12 mouse cellular contexts compared by ENCODE assay signal in genomic region chr2:26484169-26484568, GRCm38 (mm10). TPM values are rescaled to one million over a fixed set of nuclear protein-coding genes. Genes with fewer than 3 reads are reported as not detected.
DNase-seq lines count a peak whose midpoint lies in the region; ATAC-seq and TF ChIP-seq lines count a peak whose summit lies in the region.
"Had no signal": no experiment of that assay in that cellular context is flagged by ENCODE, and none has a peak within 500 bp of the region (broad histone marks: within the 10 kb centered on the region; RNA-seq: fewer than 3 reads in every experiment).

No protein-coding gene starts in this region.

- no peaks in the 10 kb centered on the region for H3K27me3 ChIP-seq in forebrain, embryonic 15.5 days
- H3K27me3 ChIP-seq in midbrain, embryonic 13.5 days, result no peaks in the 10 kb centered on the region
- H3K27me3 ChIP-seq: limb, embryonic 15.5 days had no signal

- no peaks in the 10 kb centered on the region for H3K9me3 ChIP-seq in forebrain, embryonic 15.5 days
- H3K9me3 ChIP-seq in midbrain, embryonic 13.5 days, result no peaks in the 10 kb centered on the region
- H3K9me3 ChIP-seq: heart, embryonic 10.5 days; limb, embryonic 15.5 days had no signal

- WGBS in forebrain, embryonic 15.5 days, result 82% methylated on average over 10 of the region's 10 CpGs
- 84% methylated on average over 10 of the region's 10 CpGs for WGBS in midbrain, embryonic 13.5 days

- H3K27ac ChIP-seq in left cerebral cortex, adult 2 months, result peak overlapping the region; percentile 32; the same call in 1 of the 2 replicates
- H3K27ac ChIP-seq in brown adipose tissue, adult 24 weeks (replicated peaks; ENCODE audit: low read depth, low read length), result peak overlapping the region; percentile 53; the same call in 1 of the 2 replicates
- H3K27ac ChIP-seq in forebrain, embryonic 15.5 days (replicated peaks), result peak overlapping the region; percentile 93
- peak overlapping the region; percentile 95 for H3K27ac ChIP-seq in midbrain, embryonic 13.5 days
- H3K27ac ChIP-seq: heart, embryonic 10.5 days had no signal

- no peak overlapping the region for H3K9ac ChIP-seq in forebrain, embryonic 15.5 days (replicated peaks)
- H3K9ac ChIP-seq in midbrain, embryonic 13.5 days (replicated peaks), result no peak overlapping the region
- H3K9ac ChIP-seq: limb, embryonic 15.5 days had no signal

- TF ChIP-seq CTCF in left cerebral cortex, adult 2 months (IDR thresholded peaks at IDR 0.05), result no peak

- no peak for DNase-seq in left cerebral cortex, adult 2 months (ENCODE audit: extremely low spot score in 1 of 2, low spot score in 2 of 2)
- no peak for DNase-seq in left cerebral cortex, postnatal 36 days (ENCODE audit: low spot score in 2 of 2)
- no peak for DNase-seq in testis, postnatal 14 days (ENCODE audit: low spot score)
- no peak for DNase-seq in urinary bladder, postnatal 36 days (ENCODE audit: low spot score in 2 of 2)
- DNase-seq: adrenal gland, adult 8-10 months; cerebellum, adult 9-11 months had no signal

- intact Hi-C loops in left cerebral cortex, adult 2 months (cut with DNase I), result no loop called here
- intact Hi-C loops in left cerebral cortex, postnatal 36 days (cut with DNase I), result no loop called here

- H3K4me3 ChIP-seq in left cerebral cortex, adult 2 months, result no peak overlapping the region
- H3K4me3 ChIP-seq in brown adipose tissue, adult 24 weeks (ENCODE audit: insufficient read depth, low read depth, low read length), result no peak overlapping the region
- no peak overlapping the region for H3K4me3 ChIP-seq in forebrain, embryonic 15.5 days
- H3K4me3 ChIP-seq in midbrain, embryonic 13.5 days (replicated peaks), result no peak overlapping the region
- H3K4me3 ChIP-seq: erythroblast, embryonic 14.5 days; heart, embryonic 10.5 days; limb, embryonic 15.5 days had no signal

- peaks cover 11% of the 10 kb centered on the region for H3K36me3 ChIP-seq in forebrain, embryonic 15.5 days
- H3K36me3 ChIP-seq in midbrain, embryonic 13.5 days, result peaks cover 37% of the 10 kb centered on the region

- ATAC-seq in forebrain, embryonic 15.5 days (replicated peaks), result no peak
- no peak for ATAC-seq in midbrain, embryonic 13.5 days

- no peak overlapping the region for H3K4me2 ChIP-seq in forebrain, embryonic 15.5 days (replicated peaks)
- no peak overlapping the region for H3K4me2 ChIP-seq in midbrain, embryonic 13.5 days (replicated peaks)
- H3K4me2 ChIP-seq: limb, embryonic 15.5 days had no signal

- H3K4me1 ChIP-seq in brown adipose tissue, adult 24 weeks (ENCODE audit: control insufficient read depth, insufficient read depth, insufficient read length, low read length), result peaks cover 47% of the 10 kb centered on the region
- H3K4me1 ChIP-seq in forebrain, embryonic 15.5 days, result peaks cover 72% of the 10 kb centered on the region
- peaks cover 89% of the 10 kb centered on the region for H3K4me1 ChIP-seq in midbrain, embryonic 13.5 days (replicated peaks)

RNA-seq across cellular contexts. Expression of gene Notch1, which starts 32.3 kb away (rescaled TPM):
- total RNA-seq in left cerebral cortex, adult 2 months (2021), result 10 to 100 TPM; 23.8 to 23.9 TPM
- 10 to 100 TPM; 24.5 to 28.5 TPM for total RNA-seq in left cerebral cortex, postnatal 36 days (2021)
- polyA plus RNA-seq in brown adipose tissue, adult 24 weeks (2012; ENCODE audit: insufficient read depth, insufficient read length, missing spikeins), result 5.6 and 8.9 TPM in 2 replicates
- polyA plus RNA-seq in forebrain, embryonic 15.5 days (2015; fragmentation: Nextera tagmentation; extraction: Ambion mirVana), result 22.6 and 26.1 TPM in 2 replicates
- 21.4 and 27.9 TPM in 2 replicates for polyA plus RNA-seq in midbrain, embryonic 13.5 days (2015; fragmentation: Nextera tagmentation; extraction: Ambion mirVana)

RNA-seq across cellular contexts. Expression of gene Sec16a, which starts 39.2 kb away (rescaled TPM):
- 10 to 100 TPM; 50.6 to 50.9 TPM for total RNA-seq in left cerebral cortex, adult 2 months (2021)
- 10 to 100 TPM; 39.0 to 52.3 TPM for total RNA-seq in left cerebral cortex, postnatal 36 days (2021)
- 21.0 and 21.6 TPM in 2 replicates for polyA plus RNA-seq in brown adipose tissue, adult 24 weeks (2012; ENCODE audit: insufficient read depth, insufficient read length, missing spikeins)
- polyA plus RNA-seq in forebrain, embryonic 15.5 days (2015; fragmentation: Nextera tagmentation; extraction: Ambion mirVana), result 18.3 and 19.8 TPM in 2 replicates
- 21.3 and 22.8 TPM in 2 replicates for polyA plus RNA-seq in midbrain, embryonic 13.5 days (2015; fragmentation: Nextera tagmentation; extraction: Ambion mirVana)

Comparison
In these comparisons a context has a peak if more than half of its experiments do, and no peak if none do; other contexts are left out.
1. H3K27ac ChIP-seq: peak in every context shown above with its lines; median percentile 95 in midbrain, embryonic 13.5 days; 93 in forebrain, embryonic 15.5 days; 53 in brown adipose tissue, adult 24 weeks; 32 in left cerebral cortex, adult 2 months.